Mouse (Mus musculus): ENCODE data around the gene Sept10.
"Not testable (repeated sequence)": the region's sequence is repeated elsewhere in the genome, so short reads cannot be mapped to it uniquely, and the experiment has no call there.

The Sept10 gene

DNA sequence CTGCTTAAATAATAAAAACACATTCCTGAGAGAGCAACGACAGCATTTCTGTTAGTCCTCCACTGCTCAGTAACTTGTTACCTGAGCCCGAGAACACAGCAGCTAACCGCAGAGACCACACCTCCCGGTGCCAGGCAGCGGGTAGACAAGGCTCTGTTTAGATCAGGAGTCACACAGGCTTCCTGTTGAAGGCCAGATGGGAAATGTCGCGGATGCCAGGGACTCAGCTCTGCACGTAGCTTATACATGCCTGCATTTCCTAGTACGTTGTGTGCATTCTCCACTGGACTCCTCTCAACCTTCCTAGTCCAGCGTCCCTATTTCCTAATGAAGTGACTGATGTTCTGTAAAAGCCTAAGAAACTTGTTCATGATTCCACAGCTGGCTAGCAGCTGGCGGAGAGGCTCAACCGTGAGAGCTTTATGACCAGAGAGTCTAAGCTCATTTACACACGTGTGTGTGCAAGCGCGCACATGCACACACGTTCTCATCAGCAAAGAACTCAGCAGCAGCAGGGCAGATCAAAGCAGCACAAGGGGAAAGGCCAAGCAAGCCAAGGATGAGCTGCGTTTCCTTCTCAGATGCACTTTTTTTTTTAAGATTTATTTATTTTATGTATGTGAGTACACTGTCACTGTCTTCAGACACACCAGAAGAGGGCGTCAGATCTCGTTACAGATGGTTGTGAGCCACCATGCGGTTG, 89.6 kb downstream of the Sept10 start:
- no peak for DNase-seq (ENCODE audit: low read depth, low spot score)

DNA sequence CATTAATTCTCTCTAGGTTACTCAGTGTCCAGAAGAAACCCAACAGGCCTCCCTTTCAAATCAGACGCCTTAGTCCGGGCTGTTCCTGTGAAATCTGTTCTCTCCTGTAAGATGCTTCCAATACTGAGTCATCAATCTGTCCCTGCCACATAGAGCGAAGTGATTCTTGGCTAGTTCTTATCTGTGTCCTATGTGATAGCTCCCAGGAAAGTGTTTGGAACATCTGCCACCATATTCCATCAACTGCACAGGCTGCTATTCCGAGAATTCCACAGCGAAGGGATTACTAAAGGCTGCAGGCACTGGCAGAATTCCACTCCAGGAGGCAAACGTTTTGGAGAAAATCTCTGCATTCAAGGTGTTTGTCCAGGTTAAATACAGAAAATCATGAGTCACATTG, 94.0 kb downstream of the Sept10 start:
- DNase-seq (ENCODE audit: low read depth, low spot score) = no peak

DNA sequence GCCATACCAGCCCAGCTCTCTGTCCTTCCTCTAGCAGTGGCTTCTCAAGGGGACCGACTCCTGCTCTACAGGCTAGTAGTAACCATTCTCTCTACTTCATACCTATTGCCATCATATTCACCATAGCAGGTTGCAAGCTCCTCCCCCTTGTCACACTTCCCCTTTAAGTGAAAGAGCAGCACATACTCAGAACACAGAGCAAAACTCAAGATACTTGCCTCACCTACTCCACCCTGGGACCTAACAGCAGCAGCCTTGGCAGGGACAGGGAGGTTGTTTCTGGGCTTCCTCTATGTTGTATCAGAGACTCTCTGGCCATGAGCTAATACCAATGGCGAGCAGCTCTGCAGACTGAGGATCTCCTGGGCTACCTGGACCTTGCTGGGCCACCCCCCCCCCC, 96.2 kb downstream of the Sept10 start:
- DNase-seq (ENCODE audit: low read depth, low spot score) = no peak

DNA sequence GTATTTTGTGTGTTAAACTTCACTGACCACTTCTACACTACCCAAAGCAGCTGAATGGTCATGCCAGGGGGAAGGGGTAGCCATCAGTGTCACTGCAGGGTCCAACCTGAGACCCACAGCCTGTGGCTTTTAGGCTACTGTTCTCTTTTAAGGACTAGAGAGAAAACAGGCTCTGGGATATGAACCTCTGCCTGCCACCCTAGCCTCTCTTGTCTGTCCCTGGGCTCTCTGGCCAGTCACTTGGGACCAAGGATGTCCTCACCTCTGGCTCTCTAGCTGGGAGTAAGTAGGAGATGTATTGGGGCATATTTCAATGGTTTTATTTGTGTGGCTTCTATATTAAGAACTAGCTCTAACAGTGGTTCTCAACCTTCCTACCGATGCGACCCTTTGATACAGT, 101.8 kb downstream of the Sept10 start:
- no peak for DNase-seq (ENCODE audit: low read depth, low spot score)

DNA sequence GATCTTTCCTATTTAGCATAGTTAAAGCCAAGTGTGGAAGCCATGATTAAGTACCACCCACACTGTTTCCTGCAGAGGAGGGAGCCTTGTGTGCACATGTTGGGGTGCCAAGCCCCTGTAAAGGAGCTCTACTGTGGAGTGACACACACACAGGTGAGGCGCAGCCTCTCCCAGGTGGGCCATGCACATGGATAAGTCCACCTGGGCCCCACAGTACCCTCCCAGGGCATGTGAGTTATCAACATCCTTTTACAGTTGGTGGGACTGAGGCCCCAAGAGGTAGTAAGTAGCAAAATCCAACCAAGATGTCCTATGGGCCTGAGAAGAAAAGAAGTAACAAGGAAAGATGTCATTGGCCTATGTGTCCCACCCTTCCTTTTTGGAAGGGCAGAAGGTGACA, 102.6 kb downstream of the Sept10 start:
- no peak for DNase-seq (ENCODE audit: low read depth, low spot score)

DNA sequence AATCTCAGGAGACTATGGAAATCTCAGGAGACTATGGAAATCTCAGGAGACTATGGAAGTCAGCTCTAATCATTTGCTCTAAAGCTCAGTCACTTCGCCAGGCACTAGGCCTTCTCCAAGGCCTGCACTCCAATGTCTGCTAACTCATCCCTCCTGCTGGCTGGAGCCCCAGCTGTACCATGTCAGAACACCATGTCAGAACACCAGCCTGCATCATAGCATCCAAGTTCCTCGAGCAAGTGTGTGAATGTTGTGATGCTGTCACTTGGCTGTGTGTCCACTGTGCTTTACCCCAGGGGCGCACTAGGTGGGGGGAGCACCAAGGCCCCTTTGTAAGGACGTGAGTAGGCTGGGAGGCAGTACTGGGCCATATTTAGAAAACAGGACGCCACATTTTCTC, 104.1 kb downstream of the Sept10 start:
- DNase-seq (ENCODE audit: low read depth, low spot score) = no peak

DNA sequence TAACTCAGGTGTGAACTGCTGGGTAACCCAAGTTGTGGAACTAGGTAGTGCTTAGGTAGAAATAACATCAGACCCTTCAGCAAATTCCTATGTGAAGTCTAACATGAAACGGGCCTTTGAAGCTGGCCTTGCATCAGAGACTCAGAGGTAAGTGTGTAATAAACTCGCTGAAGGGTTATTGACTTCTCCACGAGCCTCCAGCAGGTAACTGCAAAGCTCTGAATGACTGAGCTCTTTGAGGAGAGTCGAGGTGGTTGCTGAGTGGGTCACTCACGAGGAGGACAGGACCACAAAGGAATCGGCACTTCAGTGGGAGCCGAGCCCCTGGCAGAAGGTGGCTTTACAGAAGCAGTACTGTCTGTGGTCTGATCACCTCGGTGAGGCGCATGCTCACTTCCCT, 105.3 kb downstream of the Sept10 start:
- no peak for DNase-seq (ENCODE audit: low read depth, low spot score)

DNA sequence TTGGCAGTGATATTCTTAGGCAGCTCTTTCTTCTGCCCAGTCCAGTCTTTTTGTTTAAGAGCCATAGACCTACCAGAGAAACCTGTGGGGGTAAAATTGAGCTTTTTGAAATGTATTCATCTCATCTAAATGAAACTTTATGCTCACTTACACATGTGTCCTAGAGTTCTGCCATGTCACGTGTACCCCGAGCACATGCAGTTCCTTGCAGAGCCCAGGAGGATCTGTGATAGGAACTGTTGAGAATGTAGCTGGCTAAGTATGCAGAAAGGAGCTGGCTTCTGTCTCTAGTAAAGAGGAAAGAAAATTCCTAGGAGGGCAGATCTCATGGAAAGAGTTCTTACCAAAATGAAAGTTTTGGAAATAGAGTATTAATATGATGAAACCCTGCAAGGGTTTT, 106.0 kb downstream of the Sept10 start:
- no peak for DNase-seq (ENCODE audit: low read depth, low spot score)

DNA sequence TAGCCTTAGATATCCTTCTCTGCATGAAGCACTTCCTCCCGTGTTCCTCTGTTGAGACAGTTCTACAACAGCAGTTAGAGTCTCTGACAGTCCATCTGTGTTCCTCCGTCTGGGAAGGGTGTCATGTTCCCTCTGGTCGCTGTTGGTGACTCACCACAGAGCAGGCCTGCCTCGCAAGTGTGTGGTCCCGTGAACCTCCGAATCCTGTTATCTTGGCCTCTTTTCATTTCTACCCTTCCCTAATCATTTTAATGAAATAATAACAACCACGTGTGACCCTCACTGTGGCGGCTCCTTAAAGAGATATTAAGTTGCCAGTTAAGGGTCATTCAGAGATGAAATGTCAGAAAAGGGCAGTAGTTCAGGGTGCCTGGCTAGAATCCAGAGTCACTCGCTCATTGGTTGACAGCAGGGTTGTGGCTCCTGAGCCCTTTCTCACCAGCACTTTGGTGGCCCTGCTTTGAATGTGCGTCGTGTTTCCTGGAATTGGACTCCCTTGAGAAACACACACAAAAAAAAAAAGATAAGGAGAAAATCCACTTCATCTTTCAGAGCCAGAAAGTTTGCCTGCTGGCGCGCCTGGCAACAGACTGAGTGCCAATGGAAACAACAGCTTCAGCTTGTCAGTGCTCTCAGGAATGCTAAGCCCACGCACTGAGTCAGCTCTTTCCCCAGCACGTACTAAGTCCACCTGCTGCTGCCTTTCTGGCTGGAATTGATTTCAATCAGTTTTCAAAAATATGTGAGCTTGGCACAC, 106.9 kb downstream of the Sept10 start:
- DNase-seq (ENCODE audit: low read depth, low spot score) = no peak

DNA sequence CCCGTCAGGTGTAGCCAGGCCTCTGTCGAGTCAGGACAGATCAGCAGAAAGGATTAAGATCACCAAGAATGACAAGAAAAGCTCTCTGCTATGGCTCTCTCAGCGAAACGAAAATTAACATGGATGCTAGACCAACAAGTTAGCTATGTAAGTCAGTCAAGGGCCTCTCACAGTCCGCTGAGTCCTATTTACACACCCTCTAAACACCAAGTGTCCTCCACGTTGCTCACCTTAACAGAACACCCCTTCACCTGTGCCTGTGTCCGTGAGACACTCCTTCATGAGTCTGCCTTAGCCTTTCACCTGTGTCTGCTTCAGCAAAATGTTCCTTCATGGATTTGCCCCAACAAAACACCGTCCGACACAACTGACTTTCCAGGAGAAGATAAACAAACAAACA, 108.3 kb downstream of the Sept10 start:
- no peak for DNase-seq (ENCODE audit: low read depth, low spot score)

DNA sequence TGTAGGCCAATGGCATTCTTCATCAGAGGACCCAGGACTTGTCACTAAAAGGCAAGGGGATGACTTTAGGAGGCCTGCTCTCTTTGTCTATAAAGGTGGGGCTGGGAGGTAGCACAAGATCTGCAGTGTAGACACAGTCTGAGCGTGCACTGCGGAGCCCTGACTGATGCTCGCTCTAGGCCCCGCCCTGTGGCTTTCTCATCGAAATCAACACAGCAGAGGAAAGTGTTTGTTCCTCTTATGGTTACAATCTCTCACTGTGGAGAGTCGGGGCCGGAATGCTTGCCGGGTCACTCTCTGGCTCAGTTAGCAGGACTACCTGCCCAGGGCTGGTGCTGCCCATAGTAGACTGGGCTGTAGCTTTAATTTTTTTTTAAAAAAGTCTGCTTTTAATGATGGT, 108.9 kb downstream of the Sept10 start:
- DNase-seq (ENCODE audit: low read depth, low spot score) = no peak

DNA sequence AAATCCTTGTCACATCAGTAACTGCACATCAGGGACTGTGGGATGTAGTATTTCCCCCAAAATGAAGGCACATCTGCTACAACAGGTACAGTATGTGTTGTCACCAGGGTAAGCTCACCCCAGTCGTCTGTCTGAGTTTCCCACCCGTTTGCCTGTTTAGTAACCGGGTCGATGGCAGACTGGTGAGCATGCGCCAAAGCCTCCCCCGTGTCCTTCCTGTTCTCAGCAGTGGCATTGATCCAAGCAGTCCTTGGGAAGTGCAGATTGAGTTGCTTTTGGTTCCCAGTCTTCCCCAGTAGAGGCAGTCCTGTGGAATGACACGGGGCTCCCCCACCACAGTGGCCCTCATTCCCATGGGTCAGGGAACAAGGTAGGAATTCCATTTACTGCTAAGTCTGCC, 111.3 kb downstream of the Sept10 start:
- DNase-seq (ENCODE audit: low read depth, low spot score) = no peak

DNA sequence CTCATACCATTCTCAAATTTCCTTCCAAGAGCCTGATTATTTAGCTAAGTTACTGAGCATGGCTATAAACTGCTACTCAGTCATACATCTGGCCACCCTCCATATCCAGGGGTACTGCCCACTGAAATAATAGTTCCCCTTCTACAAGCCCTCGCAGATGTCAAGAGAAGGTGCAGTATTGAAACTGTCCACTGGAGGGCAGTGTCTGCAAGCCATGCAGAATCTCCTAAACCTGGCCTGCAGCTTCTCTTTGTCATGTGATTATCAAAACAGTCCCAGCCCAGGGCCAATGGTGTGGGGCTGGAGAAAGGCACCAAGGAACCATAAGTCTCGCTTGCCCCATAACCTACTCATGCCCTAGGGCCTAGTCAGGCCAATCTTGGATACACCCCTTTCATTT, 112.6 kb downstream of the Sept10 start:
- peak; percentile 81 for DNase-seq (ENCODE audit: low read depth, low spot score)

DNA sequence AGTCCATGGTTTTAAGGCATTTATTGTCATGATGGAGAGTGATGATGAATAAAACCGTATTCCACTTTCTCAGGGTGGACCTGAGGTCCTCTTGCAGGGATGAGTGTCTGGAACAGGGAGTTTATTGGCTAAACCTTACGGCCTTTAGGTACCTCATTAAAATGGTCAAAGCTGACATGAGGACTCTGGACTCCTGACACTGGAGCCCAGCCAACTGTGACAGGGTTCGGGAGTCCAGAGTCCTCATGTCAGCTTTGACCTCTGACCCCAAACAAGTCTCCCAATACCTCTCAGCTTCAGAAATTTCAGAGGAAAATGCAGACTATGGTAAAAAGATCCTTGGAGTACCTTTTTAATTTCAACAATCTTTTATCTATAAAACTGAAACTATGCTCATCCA, 115.0 kb downstream of the Sept10 start:
- DNase-seq (ENCODE audit: low read depth, low spot score) = no peak

DNA sequence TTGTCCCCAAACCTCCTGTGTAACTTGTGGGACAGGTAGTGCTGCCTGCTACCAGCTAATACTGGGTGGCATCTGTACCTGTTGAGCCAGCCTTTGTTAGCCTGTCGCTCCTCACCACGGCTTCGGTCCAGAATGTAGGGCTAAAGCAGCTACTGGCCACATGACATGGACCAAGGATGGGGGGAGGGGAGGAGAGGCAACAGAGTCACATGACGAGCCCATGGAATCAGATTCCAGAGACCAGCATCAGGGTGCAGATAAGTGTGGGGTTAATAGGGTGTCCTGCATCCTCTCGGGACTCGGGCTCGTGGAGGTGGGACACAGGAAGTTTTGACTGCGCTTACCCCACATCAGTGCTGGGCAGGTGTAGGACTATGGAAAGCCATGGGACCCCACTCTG, 115.8 kb downstream of the Sept10 start:
- no peak for DNase-seq (ENCODE audit: low read depth, low spot score)

DNA sequence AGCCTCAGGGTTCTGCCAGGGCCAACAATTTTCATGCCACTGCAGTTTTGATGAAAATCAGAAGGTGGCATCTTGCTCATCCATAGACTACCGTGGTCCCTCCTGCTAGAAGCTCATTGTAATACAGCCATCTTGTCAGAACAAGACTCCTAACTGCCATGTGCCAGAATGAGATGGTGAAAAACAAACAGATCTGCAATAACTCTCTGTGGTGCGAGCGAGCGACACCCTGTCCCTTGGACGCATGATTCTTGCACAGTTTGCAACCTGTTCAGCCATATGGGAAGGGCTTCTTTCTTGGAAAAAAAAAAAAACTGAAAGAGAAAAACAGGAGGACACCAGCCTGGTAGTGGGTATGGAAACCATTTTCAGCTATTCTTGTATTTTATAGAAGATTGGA, 117.0 kb downstream of the Sept10 start:
- no peak for DNase-seq (ENCODE audit: low read depth, low spot score)

DNA sequence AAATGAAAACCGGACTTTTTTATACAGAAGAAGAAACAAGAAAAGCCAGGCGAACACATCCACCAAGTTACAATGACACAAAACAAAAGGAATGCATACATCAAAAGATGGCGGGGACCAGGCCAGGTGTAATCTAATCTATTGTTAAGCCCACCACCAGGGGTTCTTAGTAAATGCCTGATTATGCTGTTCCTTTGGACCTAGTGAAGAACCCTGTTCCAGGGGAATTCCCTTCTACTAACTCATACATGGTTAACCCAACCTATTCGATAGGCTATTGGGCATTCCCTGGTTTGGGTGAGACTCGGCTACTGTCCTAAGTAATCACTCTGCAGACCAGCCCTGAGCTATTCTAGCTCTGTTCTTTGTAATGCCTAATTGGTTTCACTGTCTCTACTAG, 118.6 kb downstream of the Sept10 start:
- not testable (repeated sequence) for DNase-seq (ENCODE audit: low read depth, low spot score)

DNA sequence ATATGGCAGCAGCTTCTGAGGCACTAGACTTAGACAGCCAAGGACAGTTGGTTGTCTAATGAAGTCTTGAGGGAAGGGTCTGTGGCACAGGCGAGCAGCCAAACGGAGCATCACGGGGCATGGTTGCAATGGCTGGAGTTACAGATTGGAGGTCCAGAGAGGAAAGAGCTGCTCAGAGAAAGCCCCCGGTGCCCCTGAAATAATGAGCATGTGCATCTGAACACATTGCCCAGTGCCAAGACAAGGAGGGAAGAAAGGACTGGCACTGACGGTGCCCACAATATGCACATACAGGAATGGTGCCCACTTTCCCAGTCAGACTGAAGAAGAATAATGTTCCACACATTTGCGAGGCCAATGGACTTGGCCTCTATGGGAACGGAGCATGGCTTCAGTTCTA, 129.7 kb downstream of the Sept10 start:
- no peak for DNase-seq (ENCODE audit: low read depth, low spot score)

Data from ES-CJ7 (cell line).